Mouse (Mus musculus) erythroblast, embryonic 14.5 days (primary cell): ENCODE results near the gene Olfr15. TPM values are rescaled to one million over a fixed set of nuclear protein-coding genes. Genes with fewer than 3 reads are reported as not detected.

Experiments
- H3K27me3 ChIP-seq: 2 replicates; pipeline ENCODE4 v1.6.1; 2012; ENCODE audit warnings: inconsistent platforms; ENCODE audit not compliant: control insufficient read depth
- H3K36me3 ChIP-seq: 2 replicates; pipeline ENCODE4 v1.6.1; 2012; ENCODE audit warnings: mild to moderate bottlenecking, inconsistent platforms; ENCODE audit not compliant: control insufficient read depth
- H3K4me1 ChIP-seq: 2 replicates; pipeline ENCODE4 v1.6.1; 2012; ENCODE audit warnings: inconsistent platforms; ENCODE audit not compliant: control insufficient read depth
- H3K4me3 ChIP-seq: replicated peaks from 2 replicates; pipeline ENCODE3; 2012; ENCODE audit warnings: moderate library complexity, mild to moderate bottlenecking, inconsistent platforms
- H3K9me3 ChIP-seq: 2 replicates; pipeline ENCODE4 v1.6.1; 2012; ENCODE audit warnings: low read length, inconsistent platforms, mixed read lengths; ENCODE audit not compliant: control insufficient read depth
- GATA1 ChIP-seq: IDR thresholded peaks from 2 replicates; pipeline ENCODE4 v1.6.1; 2012; ENCODE audit warnings: low read length, inconsistent platforms, mixed read lengths
- TAL1 ChIP-seq: IDR thresholded peaks from 3 replicates; pipeline ENCODE4 v1.6.1; 2012; ENCODE audit warnings: low read length, inconsistent platforms, mixed read lengths
- polyA plus RNA-seq: library from polyadenylated mRNA; stranded (reverse); fragments of >175 nt; gene quantifications from 2 replicates; pipeline ENCODE4 v1.2.3, GENCODE M21; 2012

Olfr15 gene
- polyA plus RNA-seq, 1 experiment: not detected

GRCm38 (mm10) chr16:3855776-3856175 lies 25.1 kb downstream of the Olfr15 start:
- Histone ChIP-seq H3K27me3 (no peaks in the 10 kb centered on the region), H3K4me3 (no peak overlapping the region), H3K9me3 (no peaks in the 10 kb centered on the region), H3K36me3 (peaks cover 4% of the 10 kb centered on the region), H3K4me1 (peaks cover 6% of the 10 kb centered on the region)
- TF ChIP-seq TAL1: no peak
- TF ChIP-seq GATA1: no peak

- H3K9me3 ChIP-seq: no peaks in the 10 kb centered on the region
- H3K4me1 ChIP-seq: no peaks in the 10 kb centered on the region
- H3K36me3 ChIP-seq: peaks cover 20% of the 10 kb centered on the region
- no peak overlapping the region for H3K4me3 ChIP-seq
- TF ChIP-seq GATA1: no peak
- no peak for TF ChIP-seq TAL1
- no peaks in the 10 kb centered on the region for H3K27me3 ChIP-seq
These were observed 28.6 kb downstream of the Olfr15 start for GRCm38 (mm10) chr16:3859254-3859653.

- H3K4me3 ChIP-seq: peak overlapping the region; percentile 76
- peaks cover 30% of the 10 kb centered on the region for H3K36me3 ChIP-seq
- H3K27me3 ChIP-seq: no peaks in the 10 kb centered on the region
- no peaks in the 10 kb centered on the region for H3K9me3 ChIP-seq
- TF ChIP-seq GATA1 (no peak), TAL1 (no peak)
- peaks cover 29% of the 10 kb centered on the region for H3K4me1 ChIP-seq
These were observed 41.1 kb downstream of the Olfr15 start for GRCm38 (mm10) chr16:3871815-3872214.

- TF ChIP-seq TAL1: no peak
- TF ChIP-seq GATA1: no peak
- peaks cover 29% of the 10 kb centered on the region for H3K4me1 ChIP-seq
- peaks cover 27% of the 10 kb centered on the region for H3K36me3 ChIP-seq
- H3K27me3 ChIP-seq: no peaks in the 10 kb centered on the region
- peak within 1 kb of the TSS; percentile 76 for H3K4me3 ChIP-seq
- no peaks in the 10 kb centered on the region for H3K9me3 ChIP-seq
These were observed 41.8 kb downstream of the Olfr15 start, which contains the start of gene Naa60 for GRCm38 (mm10) chr16:3872216-3873047. Naa60 (plus strand) TSS chr16:3872375.

GRCm38 (mm10) chr16:3876346-3876745 lies 45.7 kb downstream of the Olfr15 start:
- Histone ChIP-seq H3K9me3 (no peaks in the 10 kb centered on the region), H3K4me1 (peaks cover 25% of the 10 kb centered on the region), H3K27me3 (no peaks in the 10 kb centered on the region), H3K4me3 (no peak overlapping the region), H3K36me3 (peaks cover 38% of the 10 kb centered on the region)
- no peak for TF ChIP-seq TAL1
- TF ChIP-seq GATA1: no peak

GRCm38 (mm10) chr16:3884201-3885064 lies 53.8 kb downstream of the Olfr15 start, which contains the start of the genes Zfp597 and Gm20695:
Zfp597 (minus strand) TSS chr16:3884561.
Gm20695 (plus strand) TSS chr16:3884648.
- peaks cover 36% of the 10 kb centered on the region for H3K4me1 ChIP-seq
- H3K36me3 ChIP-seq: peaks cover 20% of the 10 kb centered on the region
- H3K27me3 ChIP-seq: no peaks in the 10 kb centered on the region
- TF ChIP-seq TAL1: no peak
- no peak for TF ChIP-seq GATA1
- peak within 1 kb of the TSS; percentile 99 for H3K4me3 ChIP-seq
- H3K9me3 ChIP-seq: no peaks in the 10 kb centered on the region

GRCm38 (mm10) chr16:3885065-3885670 lies 54.5 kb downstream of the Olfr15 start:
- TF ChIP-seq TAL1 (no peak), GATA1 (no peak)
- no peaks in the 10 kb centered on the region for H3K27me3 ChIP-seq
- H3K36me3 ChIP-seq: peaks cover 17% of the 10 kb centered on the region
- H3K9me3 ChIP-seq: no peaks in the 10 kb centered on the region
- peak overlapping the region; percentile 99 for H3K4me3 ChIP-seq
- H3K4me1 ChIP-seq: peaks cover 36% of the 10 kb centered on the region

GRCm38 (mm10) chr16:3891621-3892295 lies 61.1 kb downstream of the Olfr15 start:
- no peak for TF ChIP-seq TAL1
- no peak for TF ChIP-seq GATA1
- no peak overlapping the region for H3K4me3 ChIP-seq
- no peaks in the 10 kb centered on the region for H3K27me3 ChIP-seq

More at GRCm38 (mm10) chr16:3891621-3892295, 61.1 kb downstream of the Olfr15 start:
- H3K36me3 ChIP-seq: peaks cover 32% of the 10 kb centered on the region
- H3K4me1 ChIP-seq: peaks cover 17% of the 10 kb centered on the region
- H3K9me3 ChIP-seq: no peaks in the 10 kb centered on the region
